Mouse (Mus musculus) inflammation-experienced regulatory T-cells, adult 6 months (primary cell): Measurements from ENCODE around the gene Jam3. TPM values are rescaled to one million over a fixed set of nuclear protein-coding genes. Genes with fewer than 3 reads are reported as not detected.
"Not testable (repeated sequence)": the region's sequence is repeated elsewhere in the genome, so short reads cannot be mapped to it uniquely, and the experiment has no call there.

Experiments used
- ATAC-seq: one replicate; pipeline ENCODE4 v1.8.0; 2017
- polyA plus RNA-seq, 3 experiments: library from polyadenylated mRNA; unstranded; fragments of 100-300 nt; shearing (Covaris generic); gene quantifications; one replicate each; pipeline ENCODE4 v1.2.1; 2017

Jam3 gene
- polyA plus RNA-seq, 3 experiments from 2014 or later, result 0.74 to 0.95 TPM; not detected in 1

DNA sequence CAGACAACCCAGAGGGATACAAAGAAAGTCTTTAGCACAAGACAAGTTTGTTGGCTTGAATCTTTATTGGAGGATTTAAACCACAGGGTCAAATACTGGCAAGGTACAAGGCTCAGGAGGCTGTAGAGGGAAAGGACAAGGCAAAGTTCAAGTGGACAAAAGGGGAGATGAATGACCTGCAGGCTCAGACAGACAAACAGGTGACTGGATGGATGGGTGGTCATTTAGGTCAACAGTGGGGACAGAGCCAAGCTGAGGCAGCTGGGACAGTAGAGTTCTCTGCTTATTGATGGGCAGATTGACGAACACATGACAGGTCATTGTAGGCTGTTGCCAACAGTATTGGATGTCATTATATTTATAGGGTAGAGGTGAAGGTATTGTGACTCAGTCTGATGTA lies 11.8 kb upstream of the Jam3 start:
- no peak for ATAC-seq

DNA sequence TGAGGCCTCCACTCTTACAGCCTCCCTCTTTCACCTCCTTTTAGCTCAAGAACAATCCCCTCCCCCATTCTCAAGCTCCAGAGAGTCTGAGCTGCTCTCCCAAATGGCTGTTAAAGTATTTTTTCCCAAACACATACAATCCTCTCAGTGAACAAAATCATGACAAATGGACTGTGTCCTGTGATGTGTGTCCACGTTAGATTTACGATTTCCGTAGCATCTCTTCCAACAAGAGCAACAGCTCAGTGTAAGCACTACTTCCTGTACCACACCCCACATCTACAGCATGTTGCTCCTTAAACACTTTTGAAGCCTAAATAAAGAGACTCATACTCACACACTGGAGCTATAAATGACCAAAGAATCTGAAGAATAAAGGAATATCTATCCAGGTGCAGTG lies 10.4 kb upstream of the Jam3 start:
- ATAC-seq, result no peak

DNA sequence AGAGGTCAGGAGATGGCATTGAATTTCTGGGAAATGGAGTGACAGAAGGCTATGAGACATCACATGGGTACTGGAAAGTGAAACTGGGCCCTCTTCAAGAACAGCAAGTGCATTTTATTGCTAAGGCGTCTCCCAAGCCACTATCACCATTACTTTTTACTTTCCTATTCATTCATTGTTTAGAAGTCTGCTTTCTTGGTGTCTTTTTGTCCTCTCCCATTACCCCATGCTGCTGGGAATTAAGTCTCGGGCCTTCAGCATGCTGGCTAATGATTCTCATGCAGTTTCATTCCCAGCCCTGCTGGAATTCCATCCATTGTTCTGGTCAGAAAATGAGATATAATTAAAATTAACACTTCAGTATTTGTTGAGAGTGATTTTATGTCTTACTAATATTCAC lies 9.7 kb upstream of the Jam3 start:
- no peak for ATAC-seq

DNA sequence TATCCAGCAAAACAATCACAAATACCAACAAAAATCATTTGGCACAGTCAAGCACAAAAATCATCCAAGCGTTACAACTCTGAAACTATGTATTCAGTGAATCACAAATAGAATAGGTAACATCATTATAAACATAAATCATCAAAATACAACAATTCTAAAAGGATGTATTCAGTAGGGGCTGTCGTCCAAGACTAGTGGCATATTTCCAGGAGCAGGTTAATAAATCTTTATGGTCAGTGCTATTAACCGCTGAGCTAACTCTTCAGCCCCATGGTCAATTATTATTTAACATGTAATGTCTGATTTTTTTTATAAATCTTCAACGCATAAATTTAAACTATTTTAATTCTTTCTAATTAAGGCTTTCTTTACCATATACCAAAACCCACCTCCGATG lies 8.4 kb upstream of the Jam3 start:
- ATAC-seq, result not testable (repeated sequence)

DNA sequence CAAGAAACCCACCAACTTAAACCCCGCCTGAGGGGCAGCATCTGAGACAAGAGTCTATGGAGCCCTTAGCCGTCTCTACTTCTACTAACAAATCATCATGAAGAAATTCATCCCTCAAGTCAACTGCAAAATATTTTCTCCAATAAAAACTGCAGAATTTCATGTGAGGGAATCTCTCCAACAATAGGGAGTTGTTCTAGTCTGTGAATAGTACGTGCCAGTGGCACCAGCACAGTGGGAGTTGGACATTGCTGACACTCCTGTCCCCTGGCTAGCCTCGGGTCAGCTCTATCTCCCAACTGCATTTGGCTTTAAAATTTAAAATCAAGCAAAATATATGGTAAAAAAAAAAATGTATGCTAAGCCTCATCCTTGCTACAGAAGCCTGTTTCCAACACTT lies 1.4 kb downstream of the Jam3 start:
- ATAC-seq, result no peak

DNA sequence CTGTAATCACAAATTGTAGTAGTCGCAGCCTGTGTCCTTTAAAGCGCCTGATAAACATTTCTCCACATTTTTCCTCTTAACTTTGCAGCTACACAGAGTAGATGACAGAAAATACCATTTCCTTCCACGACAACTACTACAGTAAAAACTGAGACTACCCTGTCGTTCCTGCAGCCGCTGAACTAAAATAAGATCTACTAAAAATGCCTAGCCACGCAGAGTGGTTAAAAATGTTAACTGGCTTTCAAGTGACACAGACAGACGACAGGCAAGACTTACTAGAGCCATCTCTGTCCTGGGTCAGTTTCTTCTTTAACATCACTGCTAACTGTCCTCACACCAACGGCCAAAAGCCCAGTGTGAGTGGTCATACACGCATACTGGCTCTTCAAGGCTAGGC lies 5.4 kb downstream of the Jam3 start:
- ATAC-seq, result no peak

DNA sequence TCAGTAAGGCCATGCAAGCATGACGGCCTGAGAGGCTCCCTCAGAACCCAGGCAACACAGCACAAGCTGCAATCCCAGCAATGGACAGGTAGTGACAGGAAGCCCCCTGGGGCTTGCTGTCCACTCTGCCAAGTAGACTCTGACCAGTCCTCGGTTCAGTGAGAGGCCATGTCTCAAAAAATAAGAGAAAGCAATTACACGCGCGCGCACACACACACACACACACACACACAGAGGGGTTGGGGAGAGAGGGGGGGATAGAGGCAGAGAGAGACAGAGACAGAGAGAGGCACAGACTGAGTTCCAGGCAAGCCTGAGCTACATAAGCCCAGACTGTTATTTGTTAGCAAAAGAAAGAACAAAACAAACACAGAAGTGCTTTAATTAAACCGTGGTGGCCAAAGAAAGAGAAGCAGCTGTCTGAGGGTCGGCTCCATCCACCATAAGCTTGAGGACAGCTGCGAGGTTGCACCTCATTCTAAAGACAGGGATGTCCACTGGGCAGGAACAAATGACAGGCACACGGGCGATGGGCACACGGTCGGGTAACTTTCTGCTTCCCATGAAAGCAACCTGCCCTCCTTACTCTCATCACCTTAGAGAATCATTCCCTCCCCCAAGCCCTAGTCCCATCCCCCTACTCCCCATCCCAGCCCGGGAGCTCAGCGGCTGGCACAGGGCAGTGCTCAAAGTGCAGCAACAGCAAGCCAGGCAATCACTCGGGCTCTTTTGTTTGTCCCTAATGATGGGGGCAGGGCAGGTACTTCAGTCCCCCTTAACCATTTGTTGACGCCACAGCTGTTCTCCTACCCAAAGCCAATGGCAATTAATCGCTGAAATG lies 6.4 kb downstream of the Jam3 start:
- ATAC-seq, result no peak

DNA sequence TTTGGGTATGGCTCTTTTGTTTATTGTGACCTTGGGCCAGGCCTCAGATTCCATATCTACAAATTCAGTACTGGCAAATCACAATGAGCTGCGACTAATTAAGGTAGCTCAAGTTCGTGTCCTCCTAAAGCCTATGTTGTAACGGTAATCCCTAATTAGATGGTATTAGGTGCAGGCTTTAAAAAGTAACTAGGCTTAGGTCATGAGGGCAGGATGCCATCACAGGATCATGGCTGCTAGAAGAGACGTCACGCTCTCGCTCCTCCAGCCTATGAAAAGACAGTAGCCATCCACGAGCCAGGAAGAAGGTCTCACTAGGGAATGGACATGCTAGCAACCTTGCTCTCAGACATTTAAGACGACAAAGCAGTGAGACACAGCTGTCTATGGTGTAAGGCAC lies 7.3 kb downstream of the Jam3 start:
- no peak for ATAC-seq

DNA sequence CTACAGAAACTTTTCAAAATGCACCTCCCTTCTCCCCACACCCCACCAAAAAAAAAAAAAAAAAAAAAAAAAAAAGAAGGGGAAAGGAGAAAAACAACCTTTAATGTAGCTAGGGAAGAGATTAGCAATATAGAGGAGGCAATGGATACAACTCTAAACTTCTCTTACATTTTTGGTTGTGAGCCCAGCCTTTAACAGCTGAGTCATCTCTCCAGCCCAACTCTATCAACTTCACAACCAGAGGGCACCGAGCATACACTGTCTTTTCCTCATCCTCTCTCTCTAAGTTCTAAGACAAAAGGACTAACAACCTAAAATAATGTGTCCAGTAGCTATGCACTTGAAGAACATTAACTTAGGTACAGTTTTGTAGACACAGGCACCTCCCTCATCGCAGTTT lies 8.4 kb downstream of the Jam3 start:
- ATAC-seq, result no peak

DNA sequence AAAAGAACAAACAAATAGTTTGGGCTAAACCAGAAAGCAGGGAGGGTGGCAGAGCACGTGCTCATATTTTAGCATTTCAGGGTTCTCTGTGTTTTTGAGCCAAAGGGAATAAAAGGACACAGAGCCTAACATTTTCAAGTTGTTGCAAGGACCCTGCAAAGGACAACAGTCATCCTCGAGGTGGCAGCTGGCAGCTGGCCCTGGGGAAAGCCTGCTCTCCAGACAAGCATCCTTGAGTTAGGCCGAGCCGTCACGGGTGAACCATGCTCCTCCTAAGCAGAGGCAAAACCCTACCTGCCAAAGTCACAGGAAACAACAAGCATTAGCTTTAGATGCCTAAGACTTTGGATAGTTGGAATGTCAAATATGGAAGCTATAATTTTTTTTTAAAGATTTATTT lies 10.2 kb downstream of the Jam3 start:
- ATAC-seq, result no peak

DNA sequence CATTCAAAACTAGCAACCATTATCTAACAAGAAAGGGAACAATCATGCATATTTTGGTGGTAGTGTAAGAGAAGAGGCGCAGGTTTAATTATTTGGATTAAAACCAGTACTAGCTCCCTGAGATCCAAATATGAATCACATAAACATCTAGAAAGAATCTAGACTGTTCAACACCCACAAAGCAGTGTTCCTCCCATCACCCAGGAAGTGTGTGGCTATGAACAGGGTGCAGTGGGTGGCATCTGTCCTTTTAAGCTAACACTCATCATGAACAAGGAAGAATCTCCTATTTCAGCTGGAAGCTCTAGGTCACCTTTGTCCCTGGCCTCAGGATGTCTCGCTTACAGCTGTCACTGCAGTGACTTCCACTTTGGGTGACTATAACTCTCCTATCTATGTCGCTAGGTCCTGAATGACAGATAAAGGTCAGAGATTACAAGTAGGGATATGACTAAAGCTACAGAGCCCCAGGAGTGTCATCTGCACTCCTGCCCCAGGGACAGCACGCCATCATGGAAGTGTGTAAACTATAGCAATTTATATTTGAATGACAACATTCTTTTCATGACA lies 10.9 kb downstream of the Jam3 start:
- no peak for ATAC-seq

DNA sequence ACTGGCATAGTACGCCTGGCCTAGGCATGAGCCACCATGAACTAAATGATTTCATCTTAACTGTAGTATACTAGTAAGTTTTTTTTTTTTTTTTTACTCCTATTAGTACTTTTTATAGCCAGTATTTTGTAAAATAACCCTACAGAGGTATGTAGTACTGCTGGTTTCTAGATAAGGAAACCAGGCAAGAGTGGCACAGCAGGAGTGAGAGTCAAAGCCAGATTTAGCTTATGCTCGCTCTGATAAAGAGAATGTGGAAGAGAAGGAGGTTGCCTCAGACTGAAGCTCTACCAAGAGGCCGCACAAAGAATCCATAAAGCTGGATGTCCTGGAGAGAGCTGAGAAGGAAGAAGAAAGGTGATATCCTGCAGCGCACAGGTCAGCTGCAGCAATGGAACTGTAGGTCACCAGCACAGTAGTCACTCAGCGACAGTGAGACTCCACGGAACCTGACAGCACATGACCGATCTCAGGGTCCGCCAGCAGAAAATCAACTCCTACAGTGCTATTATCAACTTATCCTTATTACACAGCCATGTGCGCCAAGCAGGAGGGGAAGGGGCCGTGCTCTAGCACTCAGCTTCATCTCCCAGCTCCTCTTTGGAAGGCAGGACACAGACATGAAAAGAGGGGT lies 14.7 kb downstream of the Jam3 start:
- no peak for ATAC-seq

DNA sequence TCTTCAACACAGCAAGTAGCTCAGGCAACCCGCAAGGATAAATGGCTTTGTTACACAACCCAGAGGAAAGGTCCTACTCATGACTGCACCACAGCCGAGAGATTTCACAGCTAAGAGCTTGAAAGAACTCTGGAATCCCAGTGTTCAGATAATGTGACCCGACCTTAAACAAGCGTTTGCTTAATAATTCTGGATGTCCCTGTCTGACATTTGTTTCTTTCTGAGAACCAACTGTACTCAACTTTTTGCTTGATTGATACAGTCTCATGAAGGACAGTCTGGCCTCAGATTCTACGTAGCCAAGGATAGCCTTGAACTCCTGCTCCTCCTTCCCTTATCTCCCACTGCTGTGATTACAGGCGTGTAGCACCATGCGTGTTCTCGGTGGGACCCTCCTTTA lies 18.6 kb downstream of the Jam3 start:
- no peak for ATAC-seq

DNA sequence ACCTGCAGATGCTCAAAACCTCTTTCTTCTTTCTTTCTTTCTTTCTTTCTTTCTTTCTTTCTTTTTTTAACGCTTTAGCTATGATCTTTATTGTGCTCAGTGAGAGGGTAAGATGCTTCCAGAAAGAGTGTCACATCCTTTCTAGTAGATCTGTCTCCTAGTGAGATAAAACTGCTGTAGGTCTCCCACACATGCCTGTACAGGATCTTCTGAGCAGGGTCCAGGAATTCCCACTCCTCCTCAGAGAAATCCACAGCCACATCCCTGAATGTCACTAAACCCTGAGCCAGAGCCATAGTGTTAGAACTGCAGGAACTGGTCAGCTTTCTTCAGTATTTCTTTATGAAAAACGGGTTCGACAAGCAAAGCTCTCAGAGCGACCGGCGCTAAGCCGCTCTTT lies 19.8 kb downstream of the Jam3 start:
- ATAC-seq, result no peak

DNA sequence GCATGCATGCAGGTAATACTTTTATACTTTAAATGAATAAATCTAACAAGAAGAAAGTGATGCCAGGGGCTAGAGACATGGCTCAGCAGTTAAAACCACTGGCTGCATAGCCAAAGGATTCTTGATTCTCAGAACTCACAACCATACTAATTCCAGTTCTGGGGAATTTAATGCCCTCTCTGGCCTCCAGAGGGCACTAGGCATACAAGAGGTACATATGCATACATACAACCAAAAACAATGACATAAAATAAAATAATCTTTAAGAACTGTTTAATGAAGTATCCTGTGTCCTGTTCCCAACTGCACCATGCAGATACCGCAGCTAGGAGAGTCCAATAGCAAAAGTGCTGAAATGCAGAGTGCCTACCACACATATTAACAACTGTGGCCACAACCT lies 20.8 kb downstream of the Jam3 start:
- no peak for ATAC-seq

DNA sequence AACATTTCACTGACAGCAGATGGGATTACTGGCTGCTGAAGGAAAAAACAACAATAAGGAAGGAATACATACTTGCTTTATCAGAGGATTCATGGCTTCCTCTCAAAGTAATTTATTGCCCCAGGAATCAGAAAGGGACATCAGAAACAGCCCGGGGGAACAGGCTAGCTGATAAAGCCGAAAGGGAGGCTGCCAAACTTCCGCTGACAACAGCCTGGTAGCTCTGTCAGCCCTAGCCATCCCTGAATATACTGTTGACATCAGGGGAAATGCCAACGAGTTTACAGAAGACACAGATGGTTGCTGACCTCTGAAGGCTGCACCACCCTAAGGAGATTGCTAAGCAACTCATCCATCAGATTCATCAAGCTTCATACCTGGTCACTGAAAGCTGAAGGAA lies 26.6 kb downstream of the Jam3 start:
- no peak for ATAC-seq

DNA sequence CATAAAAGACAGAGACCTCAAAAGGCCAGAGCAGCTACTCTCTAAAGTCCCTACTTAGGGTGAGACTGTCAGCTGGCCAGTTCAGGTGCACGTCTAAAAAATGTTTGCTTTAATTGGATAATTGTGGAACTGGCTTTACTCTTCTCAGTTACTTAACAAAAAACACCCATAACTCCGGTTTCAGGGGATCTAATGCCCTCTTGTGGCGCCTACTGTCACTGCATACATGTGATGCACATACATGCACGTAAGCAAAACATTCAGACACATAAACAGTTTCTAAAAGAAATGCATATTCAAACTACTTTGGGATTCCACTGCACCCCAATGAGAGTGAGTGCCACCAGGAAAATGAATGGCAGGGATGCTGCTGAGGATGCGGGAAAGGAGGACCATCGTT lies 28.7 kb downstream of the Jam3 start:
- ATAC-seq, result no peak

DNA sequence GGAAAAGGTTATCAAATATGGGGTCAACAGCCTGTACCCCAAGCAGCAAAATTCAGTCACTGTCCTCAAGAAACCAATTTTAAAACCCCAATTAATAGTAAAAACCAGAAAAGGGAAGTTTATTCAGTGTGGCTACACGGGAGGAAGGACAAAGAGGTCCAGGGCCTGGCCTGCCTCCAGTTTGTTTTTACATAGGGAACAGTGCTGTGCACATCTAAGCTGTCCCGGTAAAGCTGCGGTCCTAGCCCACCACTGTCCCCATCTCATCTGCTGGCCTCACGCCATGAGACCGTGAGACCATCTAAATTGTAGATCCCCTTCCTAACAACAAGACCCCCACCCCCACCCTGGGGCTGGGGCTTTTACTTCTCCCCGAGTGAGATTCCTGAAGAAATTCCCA lies 29.8 kb downstream of the Jam3 start:
- no peak for ATAC-seq

DNA sequence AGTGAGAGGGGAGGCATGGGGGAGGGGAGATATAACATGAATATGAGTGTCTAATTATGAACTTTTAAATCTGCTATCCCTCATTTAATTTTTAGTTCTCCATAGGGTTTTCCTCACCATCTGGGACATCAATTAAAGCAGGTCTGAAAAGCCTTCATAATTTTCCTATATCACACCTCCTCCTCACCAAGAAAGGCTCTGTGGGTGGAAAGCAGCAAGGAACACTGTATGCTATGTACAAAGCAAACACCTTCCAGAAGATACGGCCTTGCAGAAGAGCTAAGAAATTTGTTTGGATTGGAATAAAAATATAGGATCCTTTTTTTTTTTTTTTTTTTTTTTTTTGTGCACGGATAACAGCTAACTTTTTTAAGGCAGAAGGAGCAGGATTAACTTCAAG lies 31.3 kb downstream of the Jam3 start:
- ATAC-seq, result no peak

DNA sequence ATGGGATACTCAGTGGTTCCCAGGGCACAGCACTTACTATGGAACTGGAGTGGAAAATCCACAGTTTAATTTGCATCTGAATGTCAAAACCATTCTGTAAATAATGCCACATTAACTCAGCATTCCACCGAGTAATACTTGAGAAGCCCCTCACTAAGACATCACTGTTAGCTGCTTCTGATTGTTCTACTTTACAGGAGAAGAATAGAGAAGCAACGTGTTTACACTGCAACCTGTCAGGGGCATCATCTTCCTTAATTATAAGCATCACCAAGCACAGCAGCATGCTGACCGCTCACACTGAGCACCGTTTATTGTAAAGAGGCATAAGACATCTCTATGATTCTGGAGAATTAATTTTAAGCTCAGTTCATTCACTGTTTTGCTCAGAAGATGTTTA lies 32.3 kb downstream of the Jam3 start:
- no peak for ATAC-seq

DNA sequence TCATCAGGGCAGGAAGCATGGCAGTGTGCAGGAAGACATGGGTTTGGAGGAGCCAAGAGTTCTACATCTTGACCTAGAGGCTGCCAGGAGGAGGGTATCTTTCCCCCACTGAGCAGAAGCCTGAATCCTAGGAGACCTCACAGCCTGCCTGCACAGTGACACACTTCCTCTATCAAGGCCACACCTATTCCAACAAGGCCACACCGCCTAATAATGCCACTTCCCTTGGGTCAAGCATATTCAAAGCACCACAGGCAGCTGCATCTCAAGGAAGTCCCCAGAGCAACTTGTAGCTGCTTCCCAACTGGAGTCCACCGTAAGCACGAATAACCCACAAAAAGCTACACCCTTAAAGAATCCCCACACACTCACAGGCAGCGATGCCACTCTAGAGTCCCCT lies 33.1 kb downstream of the Jam3 start:
- no peak for ATAC-seq

DNA sequence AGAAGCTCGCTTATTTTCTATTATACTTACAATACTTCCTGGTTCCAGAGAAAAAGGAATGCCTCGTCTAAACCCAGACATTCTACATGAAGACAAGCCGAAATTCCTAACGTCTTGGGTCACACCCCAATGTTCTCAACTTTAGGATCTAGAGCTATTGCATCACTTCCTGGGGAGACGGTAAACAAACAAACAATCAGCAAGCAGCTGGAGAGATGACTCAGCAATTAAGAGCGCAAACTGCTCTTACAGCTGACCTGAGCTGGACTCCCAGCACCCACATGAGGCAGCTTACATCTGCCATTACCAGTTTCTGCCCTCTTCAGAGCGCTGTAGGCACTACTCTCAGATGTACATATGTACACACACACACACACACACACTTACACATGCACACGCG lies 34.0 kb downstream of the Jam3 start:
- ATAC-seq, result no peak

DNA sequence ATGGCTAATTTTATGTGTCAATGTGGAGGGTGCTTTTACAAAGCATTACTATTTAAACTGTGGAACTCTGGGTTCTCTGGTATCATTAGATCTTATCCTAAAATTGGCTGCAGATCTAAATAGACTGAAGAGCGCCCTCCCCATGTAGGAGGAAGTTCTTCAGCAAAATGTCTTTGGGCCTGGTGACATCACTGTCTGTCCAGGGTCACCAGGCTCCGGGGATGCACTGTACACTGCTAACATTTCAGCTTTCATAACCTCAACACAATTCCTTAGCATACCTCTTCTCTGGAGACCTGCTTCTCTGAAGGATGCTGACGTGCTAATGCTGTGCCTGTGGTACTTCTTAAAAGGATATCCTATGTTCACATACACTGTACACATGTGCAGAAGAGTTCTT lies 43.5 kb downstream of the Jam3 start:
- ATAC-seq, result no peak

DNA sequence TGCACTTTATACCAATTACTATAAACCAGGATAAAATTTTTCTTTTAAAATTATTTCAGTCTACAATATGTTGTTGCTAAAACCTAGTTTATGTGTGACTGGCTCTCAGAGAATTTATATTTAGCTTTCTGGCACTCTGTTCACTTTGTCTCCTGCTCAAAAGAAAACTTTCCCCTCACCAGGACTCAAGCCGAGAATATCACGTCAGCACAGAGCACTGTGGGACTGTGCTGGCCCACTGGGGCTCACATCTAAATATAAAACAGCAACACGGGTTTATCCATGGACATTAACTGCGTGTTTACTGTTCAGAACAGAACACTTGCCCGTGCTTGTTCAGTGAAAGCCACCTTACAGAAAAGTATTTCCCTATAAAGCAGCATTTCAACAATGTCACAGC lies 44.5 kb downstream of the Jam3 start:
- no peak for ATAC-seq
